Comparison of ENCODE assay signal across 15 mouse cellular contexts in the genomic region with DNA sequence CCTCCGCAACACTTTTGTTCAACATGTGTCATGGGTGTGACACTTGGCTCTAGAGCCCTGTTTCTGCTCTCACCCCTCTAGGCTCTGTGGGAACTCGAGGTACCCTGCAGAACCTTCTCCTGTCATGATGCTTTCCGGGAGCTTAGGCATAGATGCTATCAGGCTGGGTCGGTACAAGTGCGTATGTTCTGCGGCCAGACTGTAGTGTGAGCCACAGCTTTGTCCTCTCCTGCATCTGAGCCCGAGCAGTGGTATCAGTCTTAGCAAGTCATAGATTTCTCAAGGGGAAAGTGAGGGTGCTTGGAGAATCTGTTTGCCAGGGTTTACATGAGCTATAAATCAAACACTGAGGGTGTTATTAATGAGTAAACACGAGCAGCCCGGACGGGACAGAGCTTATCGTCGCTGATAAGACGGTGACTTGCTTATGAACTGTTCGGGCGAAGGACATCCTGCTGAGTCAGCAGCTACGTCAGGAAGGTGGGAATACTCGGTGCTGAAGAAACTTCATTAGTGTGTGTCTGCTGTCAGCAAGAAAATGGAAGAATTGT. TPM values are rescaled to one million over a fixed set of nuclear protein-coding genes. Genes with fewer than 3 reads are reported as not detected.
DNase-seq lines count a peak whose midpoint lies in the region; ATAC-seq lines count a peak whose summit lies in the region.
"Had no signal": no experiment of that assay in that cellular context is flagged by ENCODE, and none has a peak within 500 bp of the region (broad histone marks: within the 10 kb centered on the region; RNA-seq: fewer than 3 reads in every experiment).

No protein-coding gene starts in this region.

- no peak for DNase-seq in kidney, adult 18-20 months
- DNase-seq in urinary bladder, postnatal 14 days (ENCODE audit: low spot score) = peak; percentile 64
- no peak for DNase-seq in urinary bladder, adult 18-20 months (ENCODE audit: low spot score in 2 of 2)
- no peak for DNase-seq in cerebellum, postnatal 10 days
- DNase-seq: thymus, postnatal 25 days had no signal

- WGBS in kidney, embryonic 15.5 days = 33% methylated on average over 17 of the region's 17 CpGs
- WGBS in forebrain, embryonic 16.5 days = 71% methylated on average over 17 of the region's 17 CpGs
- 77% methylated on average over 17 of the region's 17 CpGs for WGBS in hindbrain, embryonic 12.5 days

- ATAC-seq in kidney, embryonic 15.5 days (replicated peaks; ENCODE audit: low FRiP score) = peak; percentile 30; the same call in 1 of the 2 replicates
- peak; percentile 17 to 37; a peak in 1 of 4 replicates for ATAC-seq in hematopoietic stem cell, adult 5-6 weeks (replicated peaks in 1 of 2; ENCODE audit: insufficient read depth in 1 of 2, low FRiP score in 2 of 2, low TSS enrichment in 1 of 2, low read depth in 1 of 2, poor library complexity in 2 of 2, severe bottlenecking in 2 of 2)
- ATAC-seq in forebrain, embryonic 16.5 days = no peak
- ATAC-seq in hindbrain, embryonic 12.5 days (ENCODE audit: low FRiP score) = no peak
- ATAC-seq: CD4-positive, CD25-positive, alpha-beta regulatory T cell, adult 4 months had no signal

- H3K9me3 ChIP-seq in kidney, embryonic 15.5 days (replicated peaks) = no peaks in the 10 kb centered on the region
- H3K9me3 ChIP-seq in forebrain, embryonic 16.5 days (ENCODE audit: control insufficient read depth, low read length) = no peaks in the 10 kb centered on the region
- no peaks in the 10 kb centered on the region for H3K9me3 ChIP-seq in hindbrain, embryonic 12.5 days (replicated peaks)

- H3K9ac ChIP-seq in kidney, embryonic 15.5 days = no peak overlapping the region
- no peak overlapping the region for H3K9ac ChIP-seq in forebrain, embryonic 16.5 days (replicated peaks; ENCODE audit: low read depth, low read length)
- H3K9ac ChIP-seq in hindbrain, embryonic 12.5 days = no peak overlapping the region
- H3K9ac ChIP-seq: hindbrain, embryonic 14.5 days had no signal

- H3K4me3 ChIP-seq in kidney, embryonic 15.5 days (replicated peaks) = no peak overlapping the region
- no peak overlapping the region for H3K4me3 ChIP-seq in forebrain, embryonic 16.5 days (replicated peaks; ENCODE audit: low read length)
- no peak overlapping the region for H3K4me3 ChIP-seq in hindbrain, embryonic 12.5 days

- no peaks in the 10 kb centered on the region for H3K27me3 ChIP-seq in kidney, embryonic 15.5 days
- H3K27me3 ChIP-seq in forebrain, embryonic 16.5 days (replicated peaks; ENCODE audit: control insufficient read depth, insufficient read depth, low read length) = no peaks in the 10 kb centered on the region
- H3K27me3 ChIP-seq in hindbrain, embryonic 12.5 days = no peaks in the 10 kb centered on the region

- H3K36me3 ChIP-seq in kidney, embryonic 15.5 days = no peaks in the 10 kb centered on the region
- no peaks in the 10 kb centered on the region for H3K36me3 ChIP-seq in forebrain, embryonic 16.5 days (ENCODE audit: control insufficient read depth, insufficient read depth)
- no peaks in the 10 kb centered on the region for H3K36me3 ChIP-seq in hindbrain, embryonic 12.5 days

- peaks cover 24% of the 10 kb centered on the region for H3K4me1 ChIP-seq in kidney, embryonic 15.5 days
- H3K4me1 ChIP-seq in forebrain, embryonic 16.5 days (replicated peaks; ENCODE audit: control insufficient read depth, insufficient read depth, low read length) = no peaks in the 10 kb centered on the region; the same call in 1 of the 2 replicates
- no peaks in the 10 kb centered on the region; the same call in 1 of the 2 replicates for H3K4me1 ChIP-seq in hindbrain, embryonic 12.5 days

- H3K4me2 ChIP-seq in kidney, embryonic 15.5 days = 0 out of 2 replicates have a peak overlapping the region, but pooled peaks have one; percentile 23
- H3K4me2 ChIP-seq in forebrain, embryonic 16.5 days (ENCODE audit: low read length) = no peak overlapping the region
- H3K4me2 ChIP-seq in hindbrain, embryonic 12.5 days (replicated peaks) = no peak overlapping the region
- H3K4me2 ChIP-seq: hindbrain, embryonic 14.5 days had no signal

- H3K27ac ChIP-seq in kidney, embryonic 15.5 days = peak overlapping the region; percentile 61
- no peak overlapping the region for H3K27ac ChIP-seq in forebrain, embryonic 16.5 days (ENCODE audit: low read length)
- no peak overlapping the region for H3K27ac ChIP-seq in hindbrain, embryonic 12.5 days
- H3K27ac ChIP-seq: hindbrain, embryonic 14.5 days had no signal

RNA-seq across cellular contexts. Expression of a gene that starts 10.1 kb away (rescaled TPM):
- polyA plus RNA-seq in kidney, embryonic 15.5 days (2015; fragmentation: Nextera tagmentation; extraction: Ambion mirVana) = 16.7 and 17.4 TPM in 2 replicates
- total RNA-seq in hematopoietic stem cell, adult 5-6 weeks (2017) = 4.6 and 5.7 TPM in 2 replicates
- polyA plus RNA-seq in forebrain, embryonic 16.5 days (2015; fragmentation: Nextera tagmentation; extraction: Ambion mirVana) = 9.1 and 9.5 TPM in 2 replicates
- polyA plus RNA-seq in hindbrain, embryonic 12.5 days (2016; fragmentation: Nextera tagmentation; extraction: Ambion mirVana) = 6.5 and 7.6 TPM in 2 replicates
- polyA plus RNA-seq: CD4-positive, CD25-positive, alpha-beta regulatory T cell, adult 4 months had no signal

RNA-seq across cellular contexts. Expression of a gene that starts 42.7 kb away (rescaled TPM):
- not detected in 2 replicates for polyA plus RNA-seq in kidney, embryonic 15.5 days (2015; fragmentation: Nextera tagmentation; extraction: Ambion mirVana)
- not detected in 2 replicates for total RNA-seq in hematopoietic stem cell, adult 5-6 weeks (2017)
- not detected in 2 replicates for polyA plus RNA-seq in forebrain, embryonic 16.5 days (2015; fragmentation: Nextera tagmentation; extraction: Ambion mirVana)
- polyA plus RNA-seq in hindbrain, embryonic 12.5 days (2016; fragmentation: Nextera tagmentation; extraction: Ambion mirVana) = not detected in 2 replicates
- total RNA-seq: gastrocnemius, adult 18-20 months; left cerebral cortex, postnatal 14 days had no signal
- polyA plus RNA-seq: CD4-positive, CD25-positive, alpha-beta regulatory T cell, adult 4 months; hindbrain, embryonic 14.5 days; large intestine, adult 2 months; liver, embryonic 16.5 days had no signal

Comparison
In these comparisons a context has a peak if more than half of its experiments do, and no peak if none do; other contexts are left out.
1. ATAC-seq: peak in kidney, embryonic 15.5 days (single experiment) and hematopoietic stem cell, adult 5-6 weeks (2 of 2); none in forebrain, embryonic 16.5 days (single experiment) and hindbrain, embryonic 12.5 days (single experiment).